Mouse (Mus musculus): ENCODE measurements around the gene Srebf2. TPM values are rescaled to one million over a fixed set of nuclear protein-coding genes. Genes with fewer than 3 reads are reported as not detected.

The Srebf2 gene
- polyA plus RNA-seq, 1 experiment = 410 TPM

- Histone ChIP-seq H3K27me3 (ENCODE audit: control insufficient read depth, insufficient read depth, low read length) (no peaks in the 10 kb centered on the region), H3K27ac (ENCODE audit: control insufficient read depth, insufficient read depth, low read length) (peak overlapping the region; percentile 89), H3K36me3 (ENCODE audit: control insufficient read depth, insufficient read depth, low read length) (no peaks in the 10 kb centered on the region), H3K4me3 (ENCODE audit: control insufficient read depth, insufficient read depth, low read length) (no peak overlapping the region), H3K4me1 (replicated peaks; ENCODE audit: control insufficient read depth, insufficient read depth, low read length) (peaks cover 60% of the 10 kb centered on the region)
- 24% methylated on average over 12 of the region's 12 CpGs for WGBS
- DNase-seq = peak; percentile 46
- TF ChIP-seq POLR2A (IDR thresholded peaks at IDR 0.05; ENCODE audit: control insufficient read depth, extremely low read depth, insufficient read depth, low read length, poor library complexity) = no peak
Observed at GRCm38 (mm10) chr15:82161965-82162600, 15.1 kb downstream of the Srebf2 start.

GRCm38 (mm10) chr15:82163356-82164060 is 16.5 kb downstream of the Srebf2 start:
- Histone ChIP-seq H3K4me3 (ENCODE audit: control insufficient read depth, insufficient read depth, low read length) (no peak overlapping the region), H3K4me1 (replicated peaks; ENCODE audit: control insufficient read depth, insufficient read depth, low read length) (peaks cover 71% of the 10 kb centered on the region), H3K27ac (ENCODE audit: control insufficient read depth, insufficient read depth, low read length) (peak overlapping the region; percentile 89), H3K36me3 (ENCODE audit: control insufficient read depth, insufficient read depth, low read length) (no peaks in the 10 kb centered on the region), H3K27me3 (ENCODE audit: control insufficient read depth, insufficient read depth, low read length) (no peaks in the 10 kb centered on the region)
- TF ChIP-seq POLR2A (IDR thresholded peaks at IDR 0.05; ENCODE audit: control insufficient read depth, extremely low read depth, insufficient read depth, low read length, poor library complexity) (no peak), CTCF (IDR thresholded peaks at IDR 0.05; ENCODE audit: borderline replicate concordance, control insufficient read depth, extremely low read depth, insufficient read depth, low read length, poor library complexity) (0 out of 2 replicates have a peak, but pooled peaks have one; percentile 26)
- 46% methylated on average over 10 of the region's 10 CpGs for WGBS
- no peak for DNase-seq

GRCm38 (mm10) chr15:82164061-82164399 is 17.0 kb downstream of the Srebf2 start:
- DNase-seq = no peak
- TF ChIP-seq POLR2A (IDR thresholded peaks at IDR 0.05; ENCODE audit: control insufficient read depth, extremely low read depth, insufficient read depth, low read length, poor library complexity) (no peak), CTCF (IDR thresholded peaks at IDR 0.05; ENCODE audit: borderline replicate concordance, control insufficient read depth, extremely low read depth, insufficient read depth, low read length, poor library complexity) (no peak)
- 14% methylated on average over 4 of the region's 4 CpGs for WGBS
- peaks cover 72% of the 10 kb centered on the region for H3K4me1 ChIP-seq (replicated peaks; ENCODE audit: control insufficient read depth, insufficient read depth, low read length)
- no peaks in the 10 kb centered on the region for H3K36me3 ChIP-seq (ENCODE audit: control insufficient read depth, insufficient read depth, low read length)
- H3K27ac ChIP-seq (ENCODE audit: control insufficient read depth, insufficient read depth, low read length) = peak overlapping the region; percentile 89
- no peaks in the 10 kb centered on the region for H3K27me3 ChIP-seq (ENCODE audit: control insufficient read depth, insufficient read depth, low read length)
- H3K4me3 ChIP-seq (ENCODE audit: control insufficient read depth, insufficient read depth, low read length) = no peak overlapping the region

GRCm38 (mm10) chr15:82164496-82164895 is 17.5 kb downstream of the Srebf2 start:
- WGBS = 75% methylated on average over 7 of the region's 7 CpGs
- H3K27me3 ChIP-seq (ENCODE audit: control insufficient read depth, insufficient read depth, low read length) = no peaks in the 10 kb centered on the region
- H3K4me1 ChIP-seq (replicated peaks; ENCODE audit: control insufficient read depth, insufficient read depth, low read length) = peaks cover 69% of the 10 kb centered on the region
- peak overlapping the region; percentile 89; the same call in 1 of the 2 replicates for H3K27ac ChIP-seq (ENCODE audit: control insufficient read depth, insufficient read depth, low read length)
- TF ChIP-seq POLR2A (IDR thresholded peaks at IDR 0.05; ENCODE audit: control insufficient read depth, extremely low read depth, insufficient read depth, low read length, poor library complexity) (no peak), CTCF (IDR thresholded peaks at IDR 0.05; ENCODE audit: borderline replicate concordance, control insufficient read depth, extremely low read depth, insufficient read depth, low read length, poor library complexity) (no peak)
- H3K36me3 ChIP-seq (ENCODE audit: control insufficient read depth, insufficient read depth, low read length) = no peaks in the 10 kb centered on the region
- no peak for DNase-seq
- H3K4me3 ChIP-seq (ENCODE audit: control insufficient read depth, insufficient read depth, low read length) = no peak overlapping the region

- Histone ChIP-seq H3K27me3 (ENCODE audit: control insufficient read depth, insufficient read depth, low read length) (no peaks in the 10 kb centered on the region), H3K4me3 (ENCODE audit: control insufficient read depth, insufficient read depth, low read length) (no peak overlapping the region), H3K36me3 (ENCODE audit: control insufficient read depth, insufficient read depth, low read length) (0 out of 2 replicates have a peak, but pooled peaks cover 7% of the 10 kb centered on the region), H3K27ac (ENCODE audit: control insufficient read depth, insufficient read depth, low read length) (peak overlapping the region; percentile 100), H3K4me1 (replicated peaks; ENCODE audit: control insufficient read depth, insufficient read depth, low read length) (peaks cover 59% of the 10 kb centered on the region)
- WGBS = 24% methylated on average over 8 of the region's 8 CpGs
- TF ChIP-seq POLR2A (IDR thresholded peaks at IDR 0.05; ENCODE audit: control insufficient read depth, extremely low read depth, insufficient read depth, low read length, poor library complexity) = no peak
- no peak for TF ChIP-seq CTCF (IDR thresholded peaks at IDR 0.05; ENCODE audit: borderline replicate concordance, control insufficient read depth, extremely low read depth, insufficient read depth, low read length, poor library complexity)
- peak; percentile 90 for DNase-seq
Observed at GRCm38 (mm10) chr15:82165332-82166239, 18.6 kb downstream of the Srebf2 start.
